Comparison of ENCODE assay signal across 30 mouse cellular contexts in the genomic region with DNA sequence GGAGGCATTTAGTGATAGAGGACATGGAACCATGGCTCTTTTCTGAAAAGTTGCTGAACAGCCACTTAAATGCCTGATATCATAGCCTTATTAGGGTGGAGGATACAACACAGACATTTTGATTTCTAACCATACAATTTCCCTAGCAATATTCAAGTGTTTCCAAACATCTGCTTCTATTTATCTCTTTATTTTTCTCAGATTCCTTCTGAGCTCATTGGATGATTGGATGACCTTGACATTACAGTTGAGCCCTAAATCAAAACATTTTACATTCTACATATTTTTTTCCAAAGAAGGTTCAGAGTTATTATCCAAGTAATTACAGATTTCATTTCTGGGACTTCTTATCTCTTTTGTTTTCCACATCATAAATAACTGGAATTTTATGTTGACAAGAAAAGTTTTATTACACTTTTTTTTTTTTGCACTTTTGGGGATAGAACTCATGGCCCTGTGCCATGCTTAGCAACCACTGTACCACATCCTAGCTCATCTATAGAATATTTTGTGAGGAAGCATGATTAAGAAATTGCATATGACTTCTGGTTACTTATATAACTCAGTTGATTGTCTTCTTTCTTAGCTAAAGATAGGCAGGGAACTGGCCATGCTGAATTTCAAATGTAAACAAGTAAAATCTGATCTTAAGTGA.
DNase-seq lines count a peak whose midpoint lies in the region; ATAC-seq and TF ChIP-seq lines count a peak whose summit lies in the region.
"Had no signal": no experiment of that assay in that cellular context is flagged by ENCODE, and none has a peak within 500 bp of the region (broad histone marks: within the 10 kb centered on the region; RNA-seq: fewer than 3 reads in every experiment).

No protein-coding gene starts in this region.

- H3K36me3 ChIP-seq in kidney, embryonic 14.5 days (ENCODE audit: control insufficient read depth, insufficient read depth, low read length) = no peaks in the 10 kb centered on the region
- no peaks in the 10 kb centered on the region for H3K36me3 ChIP-seq in liver, adult 2 months (ENCODE audit: control insufficient read depth, insufficient read depth, low read length)
- H3K36me3 ChIP-seq in liver, embryonic 11.5 days (ENCODE audit: control insufficient read depth, insufficient read depth, low read length) = no peaks in the 10 kb centered on the region
- H3K36me3 ChIP-seq in hindbrain, embryonic 14.5 days (replicated peaks; ENCODE audit: control insufficient read depth, insufficient read depth) = no peaks in the 10 kb centered on the region
- H3K36me3 ChIP-seq: embryonic facial prominence, embryonic 13.5 days; forebrain, embryonic 12.5 days; heart, embryonic 10.5 days; heart, embryonic 15.5 days; intestine, embryonic 15.5 days; neural tube, embryonic 15.5 days; stomach, embryonic 15.5 days had no signal

- H3K27ac ChIP-seq in kidney, embryonic 14.5 days (ENCODE audit: low read depth, low read length) = peak overlapping the region; percentile 71; the same call in 1 of the 2 replicates
- no peak overlapping the region for H3K27ac ChIP-seq in liver, adult 2 months (replicated peaks; ENCODE audit: insufficient read depth, low read depth, low read length)
- no peak overlapping the region for H3K27ac ChIP-seq in liver, embryonic 11.5 days (ENCODE audit: low read depth, low read length)
- no peak overlapping the region for H3K27ac ChIP-seq in hindbrain, embryonic 14.5 days
- H3K27ac ChIP-seq: embryonic facial prominence, embryonic 13.5 days; forebrain, embryonic 12.5 days; heart, embryonic 10.5 days; heart, embryonic 15.5 days; hindbrain, postnatal 0 days; intestine, embryonic 15.5 days; macrophage; neural tube, embryonic 15.5 days; stomach, embryonic 15.5 days had no signal

- no peak for ATAC-seq in kidney, embryonic 14.5 days (ENCODE audit: low FRiP score, low TSS enrichment)
- no peak for ATAC-seq in liver, embryonic 11.5 days (replicated peaks; ENCODE audit: low FRiP score)
- ATAC-seq in hindbrain, embryonic 14.5 days (ENCODE audit: low FRiP score) = no peak
- ATAC-seq: forebrain, postnatal 0 days; hindbrain, postnatal 0 days; intestine, embryonic 15.5 days had no signal

- DNase-seq in kidney, adult 18-20 months = no peak
- DNase-seq in liver, adult 2 months (ENCODE audit: extremely low read depth, low read depth, low spot score) = peak; percentile 12
- DNase-seq in liver, embryonic 11.5 days (ENCODE audit: low spot score) = no peak
- peak; percentile 77 for DNase-seq in 3T3-L1 (ENCODE audit: low read depth, low spot score)
- peak; percentile 84 for DNase-seq in NIH3T3 (ENCODE audit: low read depth)
- no peak for DNase-seq in heart, adult 11 months
- DNase-seq in hindbrain, embryonic 14.5 days (ENCODE audit: low spot score) = no peak
- DNase-seq: adrenal gland, postnatal 14 days; B cell, adult 2 months; cerebellum, adult 11 months; cerebellum, adult 9-10 months; cerebellum, postnatal 36 days; forebrain, postnatal 0 days; layer of hippocampus, postnatal 36 days; left cerebral cortex, postnatal 4 days; liver; midbrain, embryonic 14.5 days; retina, postnatal 1 day; right cerebral cortex, postnatal 14 days had no signal

- H3K9me3 ChIP-seq in kidney, embryonic 14.5 days (ENCODE audit: control insufficient read depth, low read length) = no peaks in the 10 kb centered on the region
- H3K9me3 ChIP-seq in liver, embryonic 11.5 days (ENCODE audit: control insufficient read depth, low read length) = no peaks in the 10 kb centered on the region
- no peaks in the 10 kb centered on the region for H3K9me3 ChIP-seq in hindbrain, embryonic 14.5 days (ENCODE audit: control insufficient read depth, low read length)
- H3K9me3 ChIP-seq: embryonic facial prominence, embryonic 13.5 days; forebrain, embryonic 12.5 days; heart, embryonic 10.5 days; heart, embryonic 15.5 days; intestine, embryonic 15.5 days; neural tube, embryonic 15.5 days; stomach, embryonic 15.5 days had no signal

- no peaks in the 10 kb centered on the region for H3K4me1 ChIP-seq in kidney, embryonic 14.5 days (ENCODE audit: control insufficient read depth, insufficient read depth, low read length)
- H3K4me1 ChIP-seq in liver, adult 2 months (ENCODE audit: control insufficient read depth, insufficient read depth, low read length) = peaks cover 6% of the 10 kb centered on the region
- no peaks in the 10 kb centered on the region for H3K4me1 ChIP-seq in liver, embryonic 11.5 days (replicated peaks; ENCODE audit: control insufficient read depth, insufficient read depth, low read length)
- H3K4me1 ChIP-seq in hindbrain, embryonic 14.5 days (replicated peaks; ENCODE audit: control insufficient read depth, insufficient read depth, low read length) = no peaks in the 10 kb centered on the region
- H3K4me1 ChIP-seq: forebrain, embryonic 12.5 days; heart, embryonic 10.5 days; heart, embryonic 15.5 days; intestine, embryonic 15.5 days; neural tube, embryonic 15.5 days; stomach, embryonic 15.5 days had no signal

- H3K9ac ChIP-seq in kidney, embryonic 14.5 days (ENCODE audit: low read depth, low read length) = no peak overlapping the region
- no peak overlapping the region for H3K9ac ChIP-seq in liver, adult 2 months (ENCODE audit: low read depth, low read length)
- H3K9ac ChIP-seq in liver, embryonic 11.5 days (ENCODE audit: low read depth, low read length) = no peak overlapping the region
- no peak overlapping the region for H3K9ac ChIP-seq in hindbrain, embryonic 14.5 days
- H3K9ac ChIP-seq: embryonic facial prominence, embryonic 13.5 days; forebrain, embryonic 12.5 days; forebrain, postnatal 0 days; heart, embryonic 15.5 days; intestine, embryonic 15.5 days; neural tube, embryonic 15.5 days; stomach, embryonic 15.5 days had no signal

- no peaks in the 10 kb centered on the region for H3K79me2 ChIP-seq in liver, adult 2 months (ENCODE audit: control insufficient read depth, insufficient read depth, low read length)

- TF ChIP-seq POLR2A in liver, adult 2 months (IDR thresholded peaks at IDR 0.05; ENCODE audit: extremely low read depth, insufficient read depth, low read length) = no peak

- no peak overlapping the region for H3K4me3 ChIP-seq in kidney, embryonic 14.5 days (ENCODE audit: low read length)
- no peak overlapping the region for H3K4me3 ChIP-seq in liver, adult 2 months (ENCODE audit: insufficient read depth, low read depth, low read length)
- H3K4me3 ChIP-seq in liver, embryonic 11.5 days (ENCODE audit: low read depth, low read length) = no peak overlapping the region
- H3K4me3 ChIP-seq in hindbrain, embryonic 14.5 days (replicated peaks; ENCODE audit: low read length) = no peak overlapping the region
- H3K4me3 ChIP-seq: embryonic facial prominence, embryonic 13.5 days; forebrain, embryonic 12.5 days; heart, embryonic 10.5 days; heart, embryonic 15.5 days; intestine, embryonic 15.5 days; neural tube, embryonic 15.5 days; stomach, embryonic 15.5 days had no signal

- no peaks in the 10 kb centered on the region for H3K27me3 ChIP-seq in kidney, embryonic 14.5 days (ENCODE audit: control insufficient read depth, insufficient read depth, low read length)
- no peaks in the 10 kb centered on the region for H3K27me3 ChIP-seq in liver, adult 2 months (ENCODE audit: control insufficient read depth, insufficient read depth, low read length)
- no peaks in the 10 kb centered on the region for H3K27me3 ChIP-seq in liver, embryonic 11.5 days (replicated peaks; ENCODE audit: control insufficient read depth, insufficient read depth, low read length)
- H3K27me3 ChIP-seq in hindbrain, embryonic 14.5 days (ENCODE audit: control insufficient read depth, insufficient read depth, low read length) = no peaks in the 10 kb centered on the region
- H3K27me3 ChIP-seq: CH12.LX; embryonic facial prominence, embryonic 13.5 days; forebrain, embryonic 12.5 days; heart, embryonic 15.5 days; intestine, embryonic 15.5 days; neural tube, embryonic 15.5 days; stomach, embryonic 15.5 days had no signal

- no peak for TF ChIP-seq CTCF in liver, adult 2 months (IDR thresholded peaks at IDR 0.05; ENCODE audit: low read depth, low read length)

- no peak overlapping the region for H3K4me2 ChIP-seq in kidney, embryonic 14.5 days (replicated peaks; ENCODE audit: low read depth, low read length)
- H3K4me2 ChIP-seq in liver, embryonic 11.5 days = no peak overlapping the region
- no peak overlapping the region for H3K4me2 ChIP-seq in hindbrain, embryonic 14.5 days (replicated peaks)
- H3K4me2 ChIP-seq: embryonic facial prominence, embryonic 13.5 days; forebrain, embryonic 12.5 days; heart, embryonic 15.5 days; intestine, embryonic 15.5 days; neural tube, embryonic 15.5 days; stomach, embryonic 15.5 days had no signal

Comparison
In these comparisons a context has a peak if more than half of its experiments do, and no peak if none do; other contexts are left out.
1. DNase-seq: peak in liver, adult 2 months (single experiment), 3T3-L1 (single experiment) and NIH3T3 (single experiment); none in kidney, adult 18-20 months (single experiment), liver, embryonic 11.5 days (single experiment), heart, adult 11 months (single experiment) and hindbrain, embryonic 14.5 days (single experiment).